Mouse (Mus musculus): ENCODE data around the gene Sv2c.

Sv2c gene

GRCm38 (mm10) chr13:96052755-96053154 is 79.6 kb downstream of the Sv2c start:
- CTCF ChIA-PET = interaction anchor here (0.7 kb wide), 1 partner anchor 13 kb away, joined by 27 read pairs; no protein-coding TSS in a partner anchor

GRCm38 (mm10) chr13:96045396-96045795 is 87.0 kb downstream of the Sv2c start:
- CTCF ChIA-PET = no interaction called here

- CTCF ChIA-PET = no interaction called here
These were observed 91.9 kb downstream of the Sv2c start for GRCm38 (mm10) chr13:96040275-96041042.

DNA sequence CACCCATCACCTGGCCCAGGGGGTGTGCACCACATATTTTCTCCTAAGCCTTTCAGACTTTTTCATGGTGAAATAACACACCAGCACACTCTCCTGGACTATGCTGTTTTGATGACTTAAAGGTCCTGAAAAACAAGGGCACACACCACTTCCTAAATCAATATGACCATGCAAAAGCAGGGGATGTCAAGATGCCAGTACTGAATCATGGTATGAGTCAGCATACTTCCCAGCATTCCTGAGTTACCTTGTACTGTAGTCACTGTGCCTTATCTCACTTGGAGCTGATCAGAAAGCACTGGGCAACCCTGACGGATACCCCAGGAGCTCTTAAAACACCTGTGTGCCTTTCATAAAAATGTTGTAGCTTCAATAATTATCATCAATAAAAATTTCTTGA is 92.8 kb downstream of the Sv2c start:
- CTCF ChIA-PET = no interaction called here

- CTCF ChIA-PET = interaction anchor here (0.7 kb wide), 1 partner anchor 1069 kb away, joined by 3 read pairs; the partner anchor contains the start of gene Gm6169
These were observed 101.8 kb downstream of the Sv2c start for GRCm38 (mm10) chr13:96030368-96031223.

GRCm38 (mm10) chr13:96023858-96024257 is 108.5 kb downstream of the Sv2c start:
- CTCF ChIA-PET = no interaction called here

- CTCF ChIA-PET = no interaction called here
These were observed 116.9 kb downstream of the Sv2c start for GRCm38 (mm10) chr13:96015516-96015915.

DNA sequence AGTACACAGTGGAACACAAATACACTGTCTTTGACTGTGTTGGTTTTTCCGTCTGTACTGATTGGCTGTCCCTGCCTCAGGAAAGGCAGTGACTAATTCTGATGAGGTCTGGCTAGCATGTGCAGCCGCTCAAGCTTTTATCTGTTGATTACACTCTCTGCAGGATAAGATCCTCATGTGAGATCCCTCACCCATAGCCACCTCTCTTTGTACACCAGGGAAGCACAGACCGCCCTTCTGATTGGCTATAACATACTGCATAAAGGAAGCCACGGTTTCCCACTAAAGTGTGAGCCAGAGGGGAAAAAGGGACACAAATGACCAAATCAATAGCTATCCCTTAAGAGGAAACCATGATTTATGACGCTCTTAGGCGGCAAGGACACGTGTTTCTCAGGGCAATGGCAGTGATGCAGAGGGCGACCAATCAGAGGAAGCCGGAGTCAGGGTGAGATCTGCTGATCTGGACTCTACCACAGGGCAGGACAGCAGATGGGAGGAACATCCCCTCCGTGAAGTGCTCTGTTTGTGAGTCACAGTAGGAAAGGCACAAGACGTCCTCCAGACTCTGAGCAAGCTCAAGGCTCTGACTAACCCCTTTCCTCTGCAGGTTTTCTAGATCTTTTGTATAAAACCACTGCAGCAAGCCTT is 121.4 kb downstream of the Sv2c start:
- CTCF ChIA-PET = no interaction called here

GRCm38 (mm10) chr13:96008975-96009374 is 123.4 kb downstream of the Sv2c start:
- CTCF ChIA-PET = no interaction called here

- CTCF ChIA-PET = no interaction called here
These were observed 124.2 kb downstream of the Sv2c start for GRCm38 (mm10) chr13:96008154-96008553.

- CTCF ChIA-PET = no interaction called here
These were observed 128.8 kb downstream of the Sv2c start for GRCm38 (mm10) chr13:96003539-96003938.

DNA sequence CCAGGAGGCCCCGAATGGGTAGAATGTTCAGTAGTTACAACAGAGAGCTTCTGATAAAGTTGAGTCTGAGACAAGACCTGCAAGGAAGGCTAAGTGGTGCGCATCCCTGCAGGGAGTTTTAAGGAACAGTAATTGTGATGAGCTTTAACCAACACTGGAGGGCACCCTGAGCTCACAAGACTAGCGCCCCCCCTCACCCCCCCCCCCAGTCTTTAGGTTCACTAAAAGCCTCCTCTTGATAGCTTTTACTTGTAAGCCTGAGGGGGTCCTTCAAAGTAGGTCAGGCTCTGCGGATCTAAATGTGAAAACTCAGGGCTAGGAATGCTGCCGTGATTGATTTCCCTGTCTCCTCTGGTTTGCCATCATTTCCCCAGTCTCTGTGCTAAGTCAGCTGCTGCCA is 129.9 kb downstream of the Sv2c start:
- CTCF ChIA-PET = no interaction called here

DNA sequence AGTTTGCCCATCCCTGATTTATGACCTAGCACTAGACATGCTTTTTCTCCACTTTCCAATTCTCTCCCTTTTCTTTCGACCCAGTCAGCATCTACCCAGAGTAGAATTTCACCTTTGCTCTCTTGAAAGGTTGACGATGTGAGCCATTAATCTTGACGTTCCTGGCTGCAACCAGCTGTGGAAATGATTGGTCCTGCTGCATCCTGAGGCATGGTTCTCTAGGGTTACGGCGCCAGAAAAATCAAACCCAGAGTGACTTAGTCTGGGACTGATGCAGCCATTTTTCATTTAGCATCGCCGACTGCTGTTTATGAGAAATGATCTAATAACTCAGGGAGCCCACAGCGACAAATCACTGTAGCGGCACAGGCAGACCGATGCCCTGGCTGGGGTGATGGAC is 133.0 kb downstream of the Sv2c start:
- CTCF ChIA-PET = no interaction called here

GRCm38 (mm10) chr13:95997294-95997693 is 135.1 kb downstream of the Sv2c start:
- CTCF ChIA-PET = no interaction called here

DNA sequence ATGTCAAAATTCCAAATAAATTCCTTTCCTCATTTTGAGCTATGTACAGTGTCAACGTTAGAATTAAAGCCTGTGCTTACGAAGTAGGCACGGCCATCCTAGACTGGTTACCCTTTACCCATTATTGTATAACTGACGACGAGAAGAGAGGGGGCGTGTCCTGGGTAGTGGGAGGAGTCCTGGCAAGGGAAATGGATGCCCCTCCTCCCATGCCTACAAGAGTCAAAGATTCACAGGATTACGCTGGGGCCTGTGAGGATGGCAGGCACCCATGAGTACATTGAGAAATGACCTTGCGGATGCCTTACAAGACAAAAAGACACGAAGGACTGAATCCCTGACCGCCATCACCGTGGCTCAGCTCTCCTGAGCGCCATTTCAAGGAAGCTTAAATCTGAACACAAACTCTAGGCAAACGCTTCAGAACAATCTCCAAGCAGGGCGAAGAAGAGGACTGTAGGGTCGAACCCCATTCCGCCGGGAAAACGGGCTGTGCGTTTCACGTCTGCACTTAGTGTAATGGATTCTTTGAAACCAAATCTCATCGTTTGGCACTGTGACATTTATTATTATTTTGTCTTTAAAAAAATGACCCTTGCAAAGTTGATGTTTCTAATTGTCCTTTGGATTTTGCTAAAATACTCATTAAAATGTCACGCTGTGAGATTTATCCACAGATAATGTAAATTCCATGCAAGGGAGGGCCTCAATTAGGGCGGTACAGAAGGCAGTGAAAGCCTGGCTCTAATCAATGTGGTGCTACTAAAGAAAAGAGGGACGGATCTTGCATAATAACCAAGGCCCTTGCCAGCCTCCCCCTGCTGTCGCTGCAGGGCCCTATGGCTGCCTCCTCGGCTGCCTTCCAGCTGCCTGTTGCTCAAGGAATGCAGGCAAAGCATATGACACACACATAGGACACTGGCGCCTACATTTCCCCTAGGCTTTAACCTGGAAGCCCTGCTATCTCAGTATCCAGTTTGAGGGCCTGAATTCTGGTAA is 137.4 kb downstream of the Sv2c start:
- CTCF ChIA-PET = no interaction called here

DNA sequence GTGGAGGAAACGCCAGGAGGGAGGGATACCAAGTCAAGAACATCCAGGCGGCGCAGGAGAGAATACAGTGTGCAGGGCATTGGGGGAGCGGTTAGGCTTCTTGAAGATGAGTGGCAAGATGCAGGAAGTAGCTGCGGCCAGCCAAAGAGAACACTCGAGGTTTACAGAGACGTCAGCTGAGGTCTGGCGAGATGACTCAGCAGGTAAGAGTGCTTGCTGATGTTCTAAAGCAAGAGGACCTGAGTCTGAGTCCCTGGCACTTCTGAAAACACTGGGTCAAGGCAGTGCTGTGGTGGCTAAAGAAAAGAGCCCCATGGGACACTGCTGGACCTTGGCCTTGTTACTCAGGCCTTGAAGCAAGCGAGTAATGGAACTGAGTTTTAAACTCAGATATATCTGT is 144.2 kb downstream of the Sv2c start:
- CTCF ChIA-PET = no interaction called here

- CTCF ChIA-PET = no interaction called here
These were observed 145.2 kb downstream of the Sv2c start for GRCm38 (mm10) chr13:95987147-95987546.

DNA sequence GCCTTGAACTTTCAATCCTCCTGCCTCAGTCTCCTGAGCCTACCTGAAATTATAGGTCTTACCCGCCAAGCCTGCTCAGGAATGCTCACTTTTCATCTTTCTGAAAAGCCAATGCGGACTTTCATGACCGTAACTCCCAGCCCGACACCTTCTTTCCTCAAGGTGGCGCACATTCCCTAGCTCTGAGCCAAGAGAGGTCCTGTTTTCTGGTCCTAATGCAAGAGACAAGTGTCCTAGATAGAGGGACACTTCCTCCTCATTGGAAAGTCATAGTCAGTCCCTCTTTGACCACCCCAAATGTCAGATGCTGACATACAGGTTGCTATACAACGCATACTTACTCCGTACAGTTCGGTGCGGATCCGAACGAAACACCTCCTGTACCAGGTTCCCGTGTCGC is 146.0 kb downstream of the Sv2c start:
- CTCF ChIA-PET = no interaction called here

- CTCF ChIA-PET = interaction anchor here (0.7 kb wide), 1 partner anchor 1183 kb away, joined by 3 read pairs; no protein-coding TSS in a partner anchor
These were observed 157.2 kb downstream of the Sv2c start for GRCm38 (mm10) chr13:95975225-95975624.

DNA sequence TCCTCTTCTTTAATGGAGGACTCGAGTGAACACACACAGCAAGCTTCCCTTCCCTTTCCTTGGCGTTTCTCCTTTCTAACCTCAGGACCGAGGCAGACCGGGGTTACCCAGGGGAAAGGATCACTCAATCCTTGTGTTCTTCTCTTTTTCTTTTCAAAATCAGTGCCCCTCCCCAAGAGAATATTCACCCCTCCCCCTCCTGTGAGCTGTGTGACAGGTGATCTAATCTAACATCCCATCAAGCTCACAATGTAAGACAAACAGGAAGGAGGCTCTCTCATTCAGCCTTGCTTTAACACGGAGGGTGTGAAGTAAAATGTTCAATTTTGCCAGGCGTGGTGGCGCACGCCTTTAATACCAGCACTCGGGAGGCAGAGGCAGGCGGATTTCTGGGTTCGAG is 158.3 kb downstream of the Sv2c start:
- CTCF ChIA-PET = interaction anchor here (0.6 kb wide), 1 partner anchor 1573 kb away, joined by 3 read pairs; no protein-coding TSS in a partner anchor

- CTCF ChIA-PET = interaction anchor here (0.6 kb wide), 1 partner anchor 71 kb away, joined by 3 read pairs; no protein-coding TSS in a partner anchor
These were observed 158.9 kb downstream of the Sv2c start for GRCm38 (mm10) chr13:95973368-95973958.
